16 mouse cellular contexts compared by ENCODE assay signal in genomic region chr15:93656713-93657112, GRCm38 (mm10).
DNase-seq lines count a peak whose midpoint lies in the region; ATAC-seq lines count a peak whose summit lies in the region.
"Had no signal": no experiment of that assay in that cellular context is flagged by ENCODE, and none has a peak within 500 bp of the region (broad histone marks: within the 10 kb centered on the region; RNA-seq: fewer than 3 reads in every experiment).

No protein-coding gene starts in this region.

- no peak overlapping the region for H3K4me2 ChIP-seq in embryonic facial prominence, embryonic 11.5 days (ENCODE audit: low read depth, low read length)
- peak overlapping the region; percentile 38; the same call in 1 of the 2 replicates for H3K4me2 ChIP-seq in heart, embryonic 16.5 days (ENCODE audit: low read depth, low read length)
- no peak overlapping the region for H3K4me2 ChIP-seq in intestine, embryonic 16.5 days (ENCODE audit: low read depth, low read length)
- H3K4me2 ChIP-seq: hindbrain, embryonic 13.5 days; midbrain, embryonic 11.5 days had no signal

- ATAC-seq in embryonic facial prominence, embryonic 11.5 days (replicated peaks; ENCODE audit: insufficient number of reproducible peaks, low FRiP score, low TSS enrichment, low read depth): no peak
- peak; percentile 52; the same call in 1 of the 2 replicates for ATAC-seq in heart, embryonic 16.5 days (replicated peaks; ENCODE audit: extremely low read depth, insufficient read depth, low FRiP score)
- ATAC-seq in intestine, embryonic 16.5 days: peak; percentile 69
- no peak for ATAC-seq in megakaryocyte, adult 5-6 weeks (ENCODE audit: poor library complexity, severe bottlenecking)

- H3K27me3 ChIP-seq in embryonic facial prominence, embryonic 11.5 days (ENCODE audit: control insufficient read depth, insufficient read depth, low read length): no peaks in the 10 kb centered on the region
- no peaks in the 10 kb centered on the region for H3K27me3 ChIP-seq in embryonic facial prominence, embryonic 10.5 days (replicated peaks; ENCODE audit: low read depth, poor library complexity, severe bottlenecking)
- no peaks in the 10 kb centered on the region for H3K27me3 ChIP-seq in heart, embryonic 16.5 days (ENCODE audit: control insufficient read depth, insufficient read depth, low read length)
- H3K27me3 ChIP-seq in intestine, embryonic 16.5 days (replicated peaks; ENCODE audit: control insufficient read depth, insufficient read depth, low read length): no peaks in the 10 kb centered on the region
- H3K27me3 ChIP-seq: hindbrain, embryonic 13.5 days had no signal

- H3K9me3 ChIP-seq in embryonic facial prominence, embryonic 11.5 days (replicated peaks; ENCODE audit: control insufficient read depth, low read length): no peaks in the 10 kb centered on the region
- H3K9me3 ChIP-seq in embryonic facial prominence, embryonic 10.5 days: no peaks in the 10 kb centered on the region
- H3K9me3 ChIP-seq in heart, embryonic 16.5 days (replicated peaks; ENCODE audit: control insufficient read depth, low read length): peaks cover 6% of the 10 kb centered on the region
- H3K9me3 ChIP-seq in intestine, embryonic 16.5 days (ENCODE audit: control insufficient read depth, low read length): no peaks in the 10 kb centered on the region
- H3K9me3 ChIP-seq: hindbrain, embryonic 13.5 days had no signal

- H3K4me1 ChIP-seq in embryonic facial prominence, embryonic 11.5 days (ENCODE audit: control insufficient read depth, insufficient read depth, low read length): no peaks in the 10 kb centered on the region
- peaks cover 11% of the 10 kb centered on the region; the same call in 1 of the 2 replicates for H3K4me1 ChIP-seq in embryonic facial prominence, embryonic 10.5 days
- H3K4me1 ChIP-seq in heart, embryonic 16.5 days (ENCODE audit: control insufficient read depth, insufficient read depth, low read length): peaks cover 18% of the 10 kb centered on the region
- H3K4me1 ChIP-seq in intestine, embryonic 16.5 days (ENCODE audit: control insufficient read depth, insufficient read depth, low read length): peaks cover 3% of the 10 kb centered on the region; the same call in 1 of the 2 replicates
- H3K4me1 ChIP-seq: hindbrain, embryonic 13.5 days had no signal

- WGBS in embryonic facial prominence, embryonic 11.5 days: 51% methylated on average over 6 of the region's 6 CpGs
- 66% methylated on average over 6 of the region's 6 CpGs for WGBS in embryonic facial prominence, embryonic 10.5 days
- WGBS in heart, embryonic 16.5 days: 15% methylated on average over 6 of the region's 6 CpGs
- WGBS in intestine, embryonic 16.5 days: 38% methylated on average over 6 of the region's 6 CpGs

- H3K4me3 ChIP-seq in embryonic facial prominence, embryonic 11.5 days (ENCODE audit: low read depth, low read length): no peak overlapping the region
- no peak overlapping the region for H3K4me3 ChIP-seq in embryonic facial prominence, embryonic 10.5 days
- no peak overlapping the region for H3K4me3 ChIP-seq in heart, embryonic 16.5 days (ENCODE audit: low read length)
- H3K4me3 ChIP-seq in intestine, embryonic 16.5 days (ENCODE audit: low read length): no peak overlapping the region
- H3K4me3 ChIP-seq: hindbrain, embryonic 13.5 days had no signal

- H3K9ac ChIP-seq in embryonic facial prominence, embryonic 11.5 days (replicated peaks; ENCODE audit: low read length): no peak overlapping the region
- peak overlapping the region; percentile 23; the same call in 1 of the 2 replicates for H3K9ac ChIP-seq in heart, embryonic 16.5 days (ENCODE audit: low read length)
- no peak overlapping the region for H3K9ac ChIP-seq in intestine, embryonic 16.5 days (ENCODE audit: low read depth, low read length)
- H3K9ac ChIP-seq: hindbrain, embryonic 13.5 days had no signal

- DNase-seq in embryonic facial prominence, embryonic 11.5 days (ENCODE audit: low spot score): peak; percentile 38
- DNase-seq in embryonic facial prominence, embryonic 10.5 days (ENCODE audit: low spot score): no peak
- DNase-seq in heart, adult 9 months (ENCODE audit: low spot score in 2 of 2): no peak
- peak; percentile 28 for DNase-seq in 3134 (ENCODE audit: extremely low read depth, insufficient read length, low spot score)
- no peak for DNase-seq in urinary bladder, postnatal 4 days (ENCODE audit: low spot score in 2 of 2)
- DNase-seq: adrenal gland, adult 2 months; cerebellum, adult 8-10 months; embryo, embryonic 11 days; kidney, adult 8-10 months; lung, postnatal 10 days; thymus, adult 2 months had no signal

- H3K27ac ChIP-seq in embryonic facial prominence, embryonic 11.5 days (replicated peaks; ENCODE audit: low read depth, low read length): no peak overlapping the region
- no peak overlapping the region for H3K27ac ChIP-seq in embryonic facial prominence, embryonic 10.5 days (replicated peaks)
- peak overlapping the region; percentile 46 for H3K27ac ChIP-seq in heart, embryonic 16.5 days (ENCODE audit: low read length)
- H3K27ac ChIP-seq in intestine, embryonic 16.5 days (ENCODE audit: low read length): peak overlapping the region; percentile 13; the same call in 1 of the 2 replicates
- H3K27ac ChIP-seq: hindbrain, embryonic 13.5 days had no signal

- no peaks in the 10 kb centered on the region for H3K36me3 ChIP-seq in embryonic facial prominence, embryonic 11.5 days (replicated peaks; ENCODE audit: control insufficient read depth, insufficient read depth, low read depth, low read length)
- no peaks in the 10 kb centered on the region for H3K36me3 ChIP-seq in embryonic facial prominence, embryonic 10.5 days (replicated peaks)
- H3K36me3 ChIP-seq in heart, embryonic 16.5 days (ENCODE audit: control insufficient read depth, insufficient read depth): no peaks in the 10 kb centered on the region
- no peaks in the 10 kb centered on the region for H3K36me3 ChIP-seq in intestine, embryonic 16.5 days (ENCODE audit: control insufficient read depth, insufficient read depth, low read length)
- H3K36me3 ChIP-seq: hindbrain, embryonic 13.5 days had no signal

Comparison
In these comparisons a context has a peak if more than half of its experiments do, and no peak if none do; other contexts are left out.
1. DNase-seq: peak in embryonic facial prominence, embryonic 11.5 days (single experiment) and 3134 (single experiment); none in embryonic facial prominence, embryonic 10.5 days (single experiment), heart, adult 9 months (0 of 2) and urinary bladder, postnatal 4 days (0 of 2).
2. ATAC-seq: peak in heart, embryonic 16.5 days (single experiment) and intestine, embryonic 16.5 days (single experiment); none in embryonic facial prominence, embryonic 11.5 days (single experiment) and megakaryocyte, adult 5-6 weeks (single experiment).
3. H3K27ac ChIP-seq: peak in heart, embryonic 16.5 days (single experiment) and intestine, embryonic 16.5 days (single experiment); none in embryonic facial prominence, embryonic 11.5 days (single experiment) and embryonic facial prominence, embryonic 10.5 days (single experiment).